Mouse (Mus musculus) spleen, adult 2 months (tissue): Measurements from ENCODE around the gene Mast1. TPM values are rescaled to one million over a fixed set of nuclear protein-coding genes. Genes with fewer than 3 reads are reported as not detected.

Source experiments
- DNase-seq, 2 experiments: peaks; one replicate each; pipeline versions ENCODE4 v3.0.0 to v3.0.0-alpha.2; 2012 to 2021; ENCODE audit warnings: low spot score in 2 of 2, low read depth in 1 of 2
- H3K27ac ChIP-seq: fragments of 200-500 bp; 2 replicates; pipeline ENCODE4 v1.5.1; 2012; ENCODE audit warnings: low read length, inconsistent platforms; ENCODE audit not compliant: insufficient read depth
- H3K27me3 ChIP-seq: fragments of 200-500 bp; 2 replicates; pipeline ENCODE4 v1.6.1; 2012; ENCODE audit warnings: mild to moderate bottlenecking, moderate library complexity, low read length, inconsistent platforms; ENCODE audit not compliant: control insufficient read depth, insufficient read depth
- H3K36me3 ChIP-seq: fragments of 200-500 bp; 2 replicates; pipeline ENCODE4 v1.6.1; 2012; ENCODE audit warnings: mild to moderate bottlenecking, low read length, inconsistent platforms; ENCODE audit not compliant: control insufficient read depth, insufficient read depth
- H3K4me1 ChIP-seq: fragments of 200-500 bp; 2 replicates; pipeline ENCODE4 v1.6.1; 2011; ENCODE audit warnings: inconsistent platforms; ENCODE audit not compliant: control insufficient read depth, insufficient read depth, insufficient read length
- H3K4me3 ChIP-seq: fragments of 200-500 bp; 2 replicates; pipeline ENCODE4 v1.5.1; 2011; ENCODE audit warnings: mild to moderate bottlenecking, inconsistent platforms; ENCODE audit not compliant: insufficient read depth, insufficient read length; ENCODE audit errors: extremely low read depth
- CTCF ChIP-seq: fragments of 200-500 bp; IDR thresholded peaks from 2 replicates; pipeline ENCODE4 v1.5.1; 2011; ENCODE audit warnings: mild to moderate bottlenecking, inconsistent platforms; ENCODE audit not compliant: insufficient read depth, insufficient read length, insufficient replicate concordance; ENCODE audit errors: extremely low read depth
- POLR2A ChIP-seq: fragments of 200-500 bp; IDR thresholded peaks from 2 replicates; pipeline ENCODE4 v1.6.1; 2011; ENCODE audit warnings: low read depth, low read length, inconsistent platforms
- WGBS: fragments of 180-500 bp; shearing (Covaris S2); methylation state at CpG from one replicate; pipeline ENCODE4 v1.1.7; 2018; 5-methylcytosine and 5-hydroxymethylcytosine counted together
- polyA plus RNA-seq: library from polyadenylated mRNA; depleted of rRNA; stranded (reverse); fragments of >200 nt; gene quantifications from 2 replicates; pipeline ENCODE4 v1.2.3, GENCODE M21; 2012

Mast1 gene
- polyA plus RNA-seq, 1 experiment: 0.70 TPM

- no peak for DNase-seq
- peak; percentile 4; the same call in 1 of the 2 replicates for TF ChIP-seq CTCF
- TF ChIP-seq POLR2A: no peak
- H3K4me3 ChIP-seq: no peak within 1 kb of the TSS
- 14% methylated on average over 17 of the region's 17 CpGs for WGBS
- H3K36me3 ChIP-seq: no peaks in the 10 kb centered on the region
- peaks cover 4% of the 10 kb centered on the region for H3K4me1 ChIP-seq
- H3K27ac ChIP-seq: no peak within 1 kb of the TSS
- H3K27me3 ChIP-seq: peaks cover 26% of the 10 kb centered on the region
Measured at GRCm38 (mm10) chr8:84946528-84947240, 9.5 kb upstream of the Mast1 start, which contains the start of gene Rtbdn. Gene Rtbdn, plus strand, starts transcription at chr8:84946991.

- Histone ChIP-seq H3K27ac (no peak overlapping the region), H3K36me3 (no peaks in the 10 kb centered on the region), H3K4me3 (no peak overlapping the region), H3K27me3 (peaks cover 26% of the 10 kb centered on the region), H3K4me1 (peaks cover 4% of the 10 kb centered on the region)
- no peak for DNase-seq
- no peak for TF ChIP-seq CTCF
- TF ChIP-seq POLR2A: no peak
- WGBS: 2% methylated on average over 53 of the region's 67 CpGs
Measured at GRCm38 (mm10) chr8:84945633-84946527, 8.7 kb upstream of the Mast1 start.

GRCm38 (mm10) chr8:84945235-84945632 lies 8.1 kb upstream of the Mast1 start:
- DNase-seq: no peak
- Histone ChIP-seq H3K4me1 (peaks cover 4% of the 10 kb centered on the region), H3K27ac (no peak overlapping the region), H3K4me3 (no peak overlapping the region), H3K36me3 (no peaks in the 10 kb centered on the region), H3K27me3 (peaks cover 26% of the 10 kb centered on the region)
- 9% methylated on average over 11 of the region's 11 CpGs for WGBS
- TF ChIP-seq CTCF: no peak
- no peak for TF ChIP-seq POLR2A

- no peaks in the 10 kb centered on the region for H3K36me3 ChIP-seq
- H3K27ac ChIP-seq: no peak overlapping the region
- peaks cover 4% of the 10 kb centered on the region for H3K4me1 ChIP-seq
- no peak for DNase-seq
- H3K27me3 ChIP-seq: peaks cover 22% of the 10 kb centered on the region
- TF ChIP-seq POLR2A: no peak
- WGBS: 8% methylated on average over 26 of the region's 26 CpGs
- no peak overlapping the region for H3K4me3 ChIP-seq
Measured at GRCm38 (mm10) chr8:84944478-84945160, 7.5 kb upstream of the Mast1 start.

- DNase-seq: no peak
- Histone ChIP-seq H3K4me3 (no peak overlapping the region), H3K4me1 (peaks cover 4% of the 10 kb centered on the region), H3K27me3 (peaks cover 22% of the 10 kb centered on the region), H3K36me3 (no peaks in the 10 kb centered on the region), H3K27ac (no peak overlapping the region)
- no peak for TF ChIP-seq CTCF
- no peak for TF ChIP-seq POLR2A
- 41% methylated on average over 4 of the region's 4 CpGs for WGBS
Measured at GRCm38 (mm10) chr8:84943699-84944098, 6.5 kb upstream of the Mast1 start.

GRCm38 (mm10) chr8:84937620-84938485 lies 694 bp upstream of the Mast1 start:
- TF ChIP-seq POLR2A (no peak), CTCF (no peak)
- Histone ChIP-seq H3K4me1 (peaks cover 8% of the 10 kb centered on the region; the same call in 1 of the 2 replicates), H3K36me3 (no peaks in the 10 kb centered on the region), H3K27ac (no peak overlapping the region), H3K4me3 (no peak overlapping the region), H3K27me3 (peaks cover 14% of the 10 kb centered on the region)
- DNase-seq: no peak
- WGBS: 60% methylated on average over 13 of the region's 13 CpGs
